Mouse (Mus musculus) megakaryocyte, adult 5-6 weeks (primary cell): ENCODE data around the gene Prrx2. TPM values are rescaled to one million over a fixed set of nuclear protein-coding genes. Genes with fewer than 3 reads are reported as not detected.

Source experiments
- ATAC-seq: 2 replicates; pipeline ENCODE4 v1.8.0; 2016; ENCODE audit warnings: mild to moderate bottlenecking, inconsistent platforms; ENCODE audit not compliant: poor library complexity, severe bottlenecking
- total RNA-seq, 2 experiments: library from RNA; stranded (forward) in 1 of 2; stranded (reverse) in 1 of 2; fragments of 153-499, 151-499 nt in 1 of 2; fragments of 221-1000, 200-1000 nt in 1 of 2; gene quantifications; 2 replicates each; pipeline versions ENCODE4 v1.2.3 to v1.2.4; 2015 to 2017

The Prrx2 gene
- total RNA-seq, 2 experiments from 2014 or later = not detected

GRCm38 (mm10) chr2:30864968-30865381 is 30.2 kb downstream of the Prrx2 start:
- ATAC-seq = no peak

GRCm38 (mm10) chr2:30865426-30865825 is 30.7 kb downstream of the Prrx2 start:
- ATAC-seq = no peak

GRCm38 (mm10) chr2:30870863-30871262 is 36.1 kb downstream of the Prrx2 start:
- ATAC-seq = no peak

GRCm38 (mm10) chr2:30872669-30873068 is 37.9 kb downstream of the Prrx2 start:
- ATAC-seq = no peak

- ATAC-seq = no peak
Observed at GRCm38 (mm10) chr2:30874445-30874844, 39.7 kb downstream of the Prrx2 start.

- no peak for ATAC-seq
Observed at GRCm38 (mm10) chr2:30875096-30875495, 40.3 kb downstream of the Prrx2 start.

- no peak for ATAC-seq
Observed at GRCm38 (mm10) chr2:30875621-30876432, 41.1 kb downstream of the Prrx2 start.

- no peak for ATAC-seq
Observed at GRCm38 (mm10) chr2:30879481-30879880, 44.7 kb downstream of the Prrx2 start.

- ATAC-seq = no peak
Observed at GRCm38 (mm10) chr2:30881215-30881614, 46.4 kb downstream of the Prrx2 start.

- ATAC-seq = no peak
Observed at GRCm38 (mm10) chr2:30884852-30885373, 50.1 kb downstream of the Prrx2 start.

- no peak for ATAC-seq
Observed at GRCm38 (mm10) chr2:30885453-30886163, 50.8 kb downstream of the Prrx2 start.

- peak; percentile 68 for ATAC-seq
Observed at GRCm38 (mm10) chr2:30891002-30891401, 56.2 kb downstream of the Prrx2 start.

- no peak for ATAC-seq
Observed at GRCm38 (mm10) chr2:30893399-30893798, 58.6 kb downstream of the Prrx2 start.

GRCm38 (mm10) chr2:30893946-30894345 is 59.2 kb downstream of the Prrx2 start:
- no peak for ATAC-seq

- ATAC-seq = no peak
Observed at GRCm38 (mm10) chr2:30897291-30897690, 62.5 kb downstream of the Prrx2 start.

GRCm38 (mm10) chr2:30899397-30900069 is 64.8 kb downstream of the Prrx2 start:
- no peak for ATAC-seq

- ATAC-seq = no peak
Observed at GRCm38 (mm10) chr2:30901646-30902160, 66.9 kb downstream of the Prrx2 start.

- no peak for ATAC-seq
Observed at GRCm38 (mm10) chr2:30902256-30902655, 67.5 kb downstream of the Prrx2 start.

- ATAC-seq = no peak
Observed at GRCm38 (mm10) chr2:30902726-30903722, 68.3 kb downstream of the Prrx2 start.

- no peak for ATAC-seq
Observed at GRCm38 (mm10) chr2:30904231-30904630, 69.5 kb downstream of the Prrx2 start.
